Mouse (Mus musculus) hindbrain, embryonic 11.5 days (tissue): ENCODE results near the gene Tshz2. TPM values are rescaled to one million over a fixed set of nuclear protein-coding genes. Genes with fewer than 3 reads are reported as not detected.

ENCODE experiments used
- ATAC-seq: fragments of 200-750 bp; cut with Nextera tagmentation; 2 replicates; pipeline ENCODE4 v1.8.0; 2017; ENCODE audit warnings: mild to moderate bottlenecking, moderate TSS enrichment, moderate library complexity; ENCODE audit not compliant: low FRiP score
- DNase-seq: peaks from one replicate; pipeline ENCODE4 v3.0.0-alpha.2; 2015; ENCODE audit warnings: low spot score
- H3K27ac ChIP-seq: fragments of 300-500 bp; sonication (generic); 2 replicates; pipeline ENCODE4 v1.5.1; 2014; ENCODE audit warnings: mild to moderate bottlenecking, low read depth, low read length
- H3K27me3 ChIP-seq: fragments of 300-500 bp; sonication (generic); 2 replicates; pipeline ENCODE4 v1.6.1; 2014; ENCODE audit warnings: mild to moderate bottlenecking, low read length, moderate library complexity, mixed read lengths; ENCODE audit not compliant: control insufficient read depth, insufficient read depth
- H3K36me3 ChIP-seq: fragments of 300-500 bp; sonication (generic); 2 replicates; pipeline ENCODE4 v1.6.1; 2014; ENCODE audit warnings: mild to moderate bottlenecking, low read length, moderate library complexity, mixed read lengths; ENCODE audit not compliant: control insufficient read depth, insufficient read depth
- H3K4me1 ChIP-seq: fragments of 300-500 bp; sonication (generic); replicated peaks from 2 replicates; pipeline ENCODE4 v1.6.1; 2014; ENCODE audit warnings: low read length, mixed read lengths; ENCODE audit not compliant: control insufficient read depth, insufficient read depth
- H3K4me2 ChIP-seq: fragments of 300-500 bp; sonication (generic); replicated peaks from 2 replicates; pipeline ENCODE4 v1.6.1; 2014; ENCODE audit warnings: mild to moderate bottlenecking, low read depth, low read length
- H3K4me3 ChIP-seq: fragments of 300-500 bp; sonication (generic); 2 replicates; pipeline ENCODE4 v1.5.1; 2014; ENCODE audit warnings: low read depth, low read length
- H3K9ac ChIP-seq: fragments of 300-500 bp; sonication (generic); 2 replicates; pipeline ENCODE4 v1.6.1; 2014; ENCODE audit warnings: low read depth, low read length
- H3K9me3 ChIP-seq: fragments of 300-500 bp; sonication (generic); 2 replicates; pipeline ENCODE4 v1.6.1; 2016; ENCODE audit warnings: low read length; ENCODE audit not compliant: control insufficient read depth
- WGBS: fragments of 180-500 bp; shearing (Covaris S2); extraction: QIAGEN DNeasy Blood & Tissue Kit; methylation state at CpG from one replicate; pipeline ENCODE4 v1.1.7; 2014; 5-methylcytosine and 5-hydroxymethylcytosine counted together
- polyA plus RNA-seq: library from polyadenylated mRNA; unstranded; fragments of >200 nt; fragmentation: Nextera tagmentation; extraction: Ambion mirVana; gene quantifications from 2 replicates; pipeline ENCODE4 v1.2.1, GENCODE M21; 2014

Gene Tshz2
- polyA plus RNA-seq, 1 experiment from 2014 or later = 6.4 TPM

DNA sequence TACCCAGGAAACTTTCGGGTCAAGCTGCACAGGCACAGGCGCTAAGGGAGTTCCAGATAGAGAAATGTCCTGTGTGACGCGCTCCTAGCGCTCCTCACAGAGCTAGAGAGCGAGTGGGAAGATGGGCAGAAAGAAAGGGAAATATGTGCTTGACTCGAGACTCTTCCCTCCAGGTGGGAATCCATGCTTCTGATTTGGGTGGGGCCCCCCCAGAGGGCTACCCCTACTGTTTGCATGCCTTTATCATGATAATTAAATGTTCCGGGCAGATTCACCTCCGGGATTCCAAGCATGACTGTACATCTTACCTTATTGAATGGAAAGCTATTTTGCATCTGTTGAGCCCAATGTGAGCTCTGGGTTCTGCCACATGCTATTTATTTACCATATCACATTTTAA is 255.1 kb downstream of the Tshz2 start:
- no peaks in the 10 kb centered on the region for H3K27me3 ChIP-seq
- H3K4me1 ChIP-seq = no peaks in the 10 kb centered on the region
- ATAC-seq (no peak), DNase-seq (no peak)
- H3K36me3 ChIP-seq = no peaks in the 10 kb centered on the region
- no peak overlapping the region for H3K4me2 ChIP-seq
- H3K9ac ChIP-seq = no peak overlapping the region
- H3K4me3 ChIP-seq = no peak overlapping the region
- H3K27ac ChIP-seq = no peak overlapping the region
- H3K9me3 ChIP-seq = no peaks in the 10 kb centered on the region
- 82% methylated on average over 9 of the region's 9 CpGs for WGBS

DNA sequence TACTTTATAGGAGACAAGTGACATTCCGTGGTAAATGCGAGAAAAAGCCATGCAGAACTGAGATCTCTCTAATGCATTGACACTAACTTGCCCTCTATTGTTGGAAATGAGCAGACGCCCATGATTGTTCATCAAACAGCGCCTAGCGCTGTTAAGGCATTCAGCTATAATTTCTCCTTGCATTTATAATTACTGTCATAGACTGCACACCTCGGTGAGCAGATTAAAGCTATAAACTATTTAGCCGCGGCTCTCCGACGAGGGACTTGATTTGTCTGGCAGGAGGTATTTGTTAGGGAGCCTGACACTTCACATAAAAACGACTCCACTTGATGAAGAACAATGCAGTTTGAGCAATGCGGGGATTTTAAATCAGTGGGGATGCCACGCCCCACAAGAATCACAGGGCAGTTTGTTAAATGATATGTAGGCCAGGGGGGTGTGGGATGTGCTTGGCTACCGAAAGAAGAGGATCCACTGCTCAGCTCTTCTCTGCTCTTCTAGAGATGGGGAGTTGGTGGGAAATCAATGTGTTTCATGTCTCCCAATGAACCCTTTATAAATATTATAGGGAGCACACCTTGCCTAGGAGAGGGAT is 259.7 kb downstream of the Tshz2 start:
- H3K27ac ChIP-seq = no peak overlapping the region
- no peaks in the 10 kb centered on the region for H3K9me3 ChIP-seq
- H3K4me2 ChIP-seq = no peak overlapping the region
- H3K36me3 ChIP-seq = no peaks in the 10 kb centered on the region
- DNase-seq (no peak), ATAC-seq (no peak)
- no peaks in the 10 kb centered on the region for H3K4me1 ChIP-seq
- H3K4me3 ChIP-seq = no peak overlapping the region
- H3K27me3 ChIP-seq = no peaks in the 10 kb centered on the region
- WGBS = 36% methylated on average over 14 of the region's 14 CpGs
- H3K9ac ChIP-seq = no peak overlapping the region

DNA sequence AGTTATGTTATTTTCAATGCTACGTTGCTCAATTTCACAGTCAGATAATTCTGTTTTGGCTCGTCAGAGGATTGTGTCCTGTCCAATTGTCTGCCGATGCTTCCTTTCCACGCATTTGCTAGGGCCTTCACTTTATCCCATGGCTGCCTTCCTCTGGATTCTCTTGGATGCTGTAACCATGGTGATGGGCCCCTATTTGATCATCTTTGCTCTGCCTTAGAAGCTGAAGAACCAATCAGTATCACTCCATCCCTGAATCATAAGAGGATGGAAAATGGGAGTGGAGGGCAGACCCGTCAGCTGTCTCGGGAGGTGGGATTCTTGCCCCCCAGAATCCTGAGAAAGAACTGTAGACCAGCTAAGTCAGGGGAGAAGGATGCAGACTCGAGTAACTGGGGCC is 270.1 kb downstream of the Tshz2 start:
- no peak for DNase-seq

DNA sequence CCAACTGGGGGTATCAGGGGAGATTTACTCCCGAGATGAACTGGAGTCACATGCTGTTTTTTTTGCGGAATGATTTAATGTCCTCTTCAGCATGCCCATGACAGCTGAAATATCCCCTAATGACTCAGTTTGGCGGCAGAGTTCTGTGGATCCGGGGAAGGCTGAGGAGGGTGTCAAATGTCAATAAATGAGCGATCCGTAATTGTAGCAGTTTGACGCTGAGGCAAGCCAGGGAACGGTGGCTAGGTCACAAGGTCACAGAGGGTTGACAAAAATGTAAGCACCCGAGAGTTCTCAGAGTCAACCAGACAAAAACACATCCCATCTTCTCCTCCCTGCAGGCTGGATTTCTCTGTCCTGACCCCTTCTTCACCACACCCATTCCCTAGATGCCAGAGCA is 273.6 kb downstream of the Tshz2 start:
- Histone ChIP-seq H3K27ac (no peak overlapping the region), H3K9ac (no peak overlapping the region), H3K36me3 (no peaks in the 10 kb centered on the region), H3K4me2 (no peak overlapping the region), H3K9me3 (no peaks in the 10 kb centered on the region), H3K4me3 (no peak overlapping the region), H3K27me3 (no peaks in the 10 kb centered on the region), H3K4me1 (no peaks in the 10 kb centered on the region; the same call in 1 of the 2 replicates)
- peak; percentile 32 for DNase-seq
- ATAC-seq = no peak
- WGBS = 6% methylated on average over 9 of the region's 9 CpGs

More for the DNA sequence above, 270.1 kb downstream of the Tshz2 start:
- 77% methylated on average over 7 of the region's 7 CpGs for WGBS
- Histone ChIP-seq H3K36me3 (no peaks in the 10 kb centered on the region), H3K27me3 (no peaks in the 10 kb centered on the region), H3K4me2 (no peak overlapping the region), H3K9me3 (no peaks in the 10 kb centered on the region), H3K9ac (no peak overlapping the region), H3K4me1 (no peaks in the 10 kb centered on the region; the same call in 1 of the 2 replicates), H3K4me3 (no peak overlapping the region), H3K27ac (no peak overlapping the region)
- no peak for ATAC-seq

DNA sequence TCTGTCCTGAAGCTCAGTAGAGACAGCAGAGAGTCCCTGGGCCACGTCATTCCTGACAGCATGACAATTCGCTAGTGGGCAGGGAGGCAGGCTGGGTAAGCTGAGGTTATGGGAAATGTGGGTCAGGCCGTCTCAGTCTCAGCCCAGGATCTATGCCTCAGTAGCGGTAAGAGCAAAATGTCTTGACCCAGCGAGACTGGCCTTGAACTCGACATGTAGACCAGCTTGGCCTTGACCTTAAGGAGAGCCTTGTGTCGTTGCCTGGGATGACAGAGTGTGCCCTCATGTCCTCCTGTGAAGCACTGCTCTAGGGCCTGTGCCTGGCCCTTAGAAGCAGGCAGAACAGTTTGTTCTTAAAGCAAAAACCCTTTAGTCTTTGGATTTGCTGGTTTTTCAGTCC is 275.2 kb downstream of the Tshz2 start:
- DNase-seq (no peak), ATAC-seq (no peak)
- Histone ChIP-seq H3K4me1 (no peaks in the 10 kb centered on the region; the same call in 1 of the 2 replicates), H3K27ac (no peak overlapping the region), H3K27me3 (no peaks in the 10 kb centered on the region), H3K4me3 (no peak overlapping the region), H3K9me3 (no peaks in the 10 kb centered on the region), H3K9ac (no peak overlapping the region), H3K36me3 (no peaks in the 10 kb centered on the region), H3K4me2 (no peak overlapping the region)
- 82% methylated on average over 7 of the region's 7 CpGs for WGBS

DNA sequence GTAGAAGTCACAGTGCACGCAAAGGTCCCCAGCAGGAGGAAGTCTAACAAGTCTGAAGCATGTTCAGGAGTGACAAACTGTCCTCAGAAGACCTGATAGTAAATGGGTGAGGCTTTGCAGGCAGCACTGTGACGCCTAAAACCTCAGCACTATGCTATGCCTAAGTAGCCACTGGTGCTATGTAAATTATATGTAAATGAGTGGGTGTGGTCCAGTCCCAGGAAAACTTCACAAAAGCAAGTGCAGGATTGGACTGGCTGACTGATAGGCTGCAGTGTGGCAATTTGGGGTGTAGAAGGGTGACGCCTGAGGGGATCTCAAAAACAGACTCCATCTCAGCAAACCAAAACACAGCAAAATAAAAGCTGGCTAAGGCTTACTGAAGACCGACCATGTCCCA is 277.8 kb downstream of the Tshz2 start:
- Histone ChIP-seq H3K9ac (no peak overlapping the region), H3K4me2 (no peak overlapping the region), H3K4me1 (no peaks in the 10 kb centered on the region; the same call in 1 of the 2 replicates), H3K9me3 (no peaks in the 10 kb centered on the region), H3K27me3 (no peaks in the 10 kb centered on the region), H3K27ac (no peak overlapping the region), H3K36me3 (no peaks in the 10 kb centered on the region), H3K4me3 (no peak overlapping the region)
- WGBS = 65% methylated on average over 4 of the region's 4 CpGs
- DNase-seq (no peak), ATAC-seq (no peak)

DNA sequence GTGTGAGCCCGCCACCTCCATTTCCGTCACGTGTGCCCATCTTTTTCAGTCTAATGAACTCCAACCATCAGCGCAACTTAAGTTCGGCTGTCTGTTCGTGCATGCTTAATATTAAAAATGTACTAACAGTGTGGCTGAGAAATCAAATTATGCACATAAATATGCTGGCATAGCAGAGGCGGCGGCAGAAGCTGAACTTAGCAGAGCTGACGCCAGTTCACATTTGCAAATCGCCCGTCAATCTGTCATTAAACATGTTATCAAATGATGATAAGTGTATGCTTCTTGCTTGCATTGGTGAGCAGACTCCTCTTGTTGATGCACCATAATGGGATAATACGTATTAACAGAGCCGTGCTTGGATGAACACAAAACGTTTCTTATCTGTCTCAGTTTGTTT is 280.0 kb downstream of the Tshz2 start:
- Histone ChIP-seq H3K9ac (no peak overlapping the region), H3K4me1 (no peaks in the 10 kb centered on the region), H3K4me3 (no peak overlapping the region), H3K27me3 (no peaks in the 10 kb centered on the region), H3K4me2 (no peak overlapping the region), H3K9me3 (no peaks in the 10 kb centered on the region), H3K27ac (no peak overlapping the region), H3K36me3 (no peaks in the 10 kb centered on the region)
- whole genome bisulfite sequencing = 89% methylated on average over 14 of the region's 14 CpGs
- ATAC-seq (no peak), DNase-seq (no peak)

DNA sequence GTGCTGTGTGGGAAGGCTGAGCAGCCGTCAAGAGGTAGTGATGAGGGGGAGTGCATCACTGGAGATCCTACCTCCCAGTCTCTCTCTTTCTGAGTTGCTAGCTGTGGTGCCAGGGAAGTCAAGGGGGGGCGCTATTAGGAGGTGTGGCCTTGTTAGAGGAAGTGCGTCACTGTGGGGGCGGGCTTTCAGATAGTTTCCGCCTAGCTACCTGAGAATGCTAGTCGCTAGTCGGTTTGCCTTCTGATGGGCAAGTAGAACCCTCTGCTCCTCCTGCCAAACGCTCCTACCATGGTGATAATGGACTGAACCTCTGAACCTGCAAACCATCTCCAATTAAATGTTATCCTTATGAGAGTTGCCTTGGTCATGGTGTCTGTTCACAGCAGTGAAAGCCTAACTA is 282.1 kb downstream of the Tshz2 start:
- Histone ChIP-seq H3K9me3 (no peaks in the 10 kb centered on the region), H3K27ac (no peak overlapping the region), H3K4me1 (no peaks in the 10 kb centered on the region), H3K27me3 (no peaks in the 10 kb centered on the region), H3K4me3 (no peak overlapping the region), H3K9ac (no peak overlapping the region), H3K4me2 (no peak overlapping the region), H3K36me3 (no peaks in the 10 kb centered on the region)
- no peak for ATAC-seq
- DNase-seq = no peak
- WGBS = 89% methylated on average over 8 of the region's 8 CpGs

DNA sequence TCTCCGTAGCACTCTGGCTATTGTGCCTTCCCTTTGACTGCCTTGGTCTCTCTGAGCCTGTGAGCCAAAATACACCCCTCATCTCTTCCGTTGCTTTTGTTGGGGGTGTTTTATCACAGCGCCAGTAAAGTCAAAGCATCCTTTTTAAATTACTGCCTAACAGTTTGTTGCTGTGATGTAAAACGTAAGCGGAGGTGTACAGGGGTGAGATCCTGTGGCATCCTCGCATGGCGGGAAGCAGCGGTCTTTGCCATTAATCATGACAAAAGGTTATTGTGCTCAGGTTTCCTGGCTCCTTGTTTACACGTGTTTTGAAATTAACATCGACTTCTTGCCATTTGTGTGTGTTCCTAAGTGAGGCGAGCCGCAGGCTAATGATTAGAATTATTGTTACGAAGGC is 282.5 kb downstream of the Tshz2 start:
- Histone ChIP-seq H3K4me1 (no peaks in the 10 kb centered on the region), H3K36me3 (no peaks in the 10 kb centered on the region), H3K4me2 (no peak overlapping the region), H3K9me3 (no peaks in the 10 kb centered on the region), H3K27me3 (no peaks in the 10 kb centered on the region), H3K27ac (no peak overlapping the region), H3K4me3 (no peak overlapping the region), H3K9ac (no peak overlapping the region)
- DNase-seq (no peak), ATAC-seq (no peak)
- WGBS = 81% methylated on average over 13 of the region's 13 CpGs
